Mouse (Mus musculus): ENCODE data around the gene Edc4.

Edc4 gene

GRCm38 (mm10) chr8:105856168-105856835 lies 24.4 kb upstream of the Edc4 start:
- POLR2A ChIA-PET: interaction anchor here in 3 of 4 experiments (0.6 to 3.6 kb wide), 21 partner anchors 9 to 281 kb away, joined by 3 to 37 read pairs (median 5); partner anchors contain the start of genes Pskh1 (in 2 of the 3), Ranbp10 (in 2 of the 3), Edc4 (in 1 of the 3) and Gfod2 (in 1 of the 3)
- CTCF ChIA-PET: interaction anchor here in 2 of 4 experiments (0.7 to 2.4 kb wide), 5 partner anchors 10 to 259 kb away, joined by 3 to 28 read pairs (median 4); partner anchors contain the start of gene Enkd1 (in 1 of the 2)

- POLR2A ChIA-PET: interaction anchor here in 3 of 4 experiments (0.6 to 4.7 kb wide), 10 partner anchors 9 to 135 kb away, joined by 3 to 58 read pairs (median 7); partner anchors contain the start of genes Edc4 (in 2 of the 3), Gfod2 (in 1 of the 3) and Pskh1 (in 1 of the 3)
These were observed 22.2 kb upstream of the Edc4 start for GRCm38 (mm10) chr8:105858495-105858894.

GRCm38 (mm10) chr8:105859314-105859713 lies 21.4 kb upstream of the Edc4 start:
- POLR2A ChIA-PET: interaction anchor here in 3 of 4 experiments (0.5 to 4.7 kb wide), 33 partner anchors 8 to 224 kb away, joined by 3 to 58 read pairs (median 6); partner anchors contain the start of genes Ranbp10 (in 3 of the 3), Tsnaxip1 (in 3 of the 3), Edc4 (in 2 of the 3) and Acd (in 1 of the 3)
- CTCF ChIA-PET: interaction anchor here in 2 of 4 experiments (0.6 to 1.2 kb wide), 4 partner anchors 24 to 152 kb away, joined by 3 to 9 read pairs (median 4); partner anchors contain the start of genes Ddx28 (in 1 of the 2) and Nrn1l (in 1 of the 2)

More at GRCm38 (mm10) chr8:105858495-105858894, 22.2 kb upstream of the Edc4 start:
- CTCF ChIA-PET: interaction anchor here in 2 of 4 experiments (0.6 to 1.0 kb wide), 3 partner anchors 23 to 153 kb away, joined by 3 to 9 read pairs (median 6); partner anchors contain the start of gene Ddx28 (in 1 of the 2)

- POLR2A ChIA-PET: interaction anchor here (0.5 to 4.7 kb wide), 87 partner anchors 9 to 555 kb away, joined by 3 to 58 read pairs (median 4); partner anchors contain the start of genes Pskh1 (in 4 of the 4), Edc4 (in 3 of the 4), Ranbp10 (in 3 of the 4) and Tsnaxip1 (in 3 of the 4)
- CTCF ChIA-PET: interaction anchor here in 2 of 4 experiments (0.6 to 1.6 kb wide), 11 partner anchors 9 to 345 kb away, joined by 3 to 7 read pairs (median 3); partner anchors contain the start of genes Nrn1l (in 2 of the 2), Agrp (in 1 of the 2), Ctcf (in 1 of the 2) and Pskh1 (in 1 of the 2)
These were observed 20.3 kb upstream of the Edc4 start, which contains the start of gene Nutf2 for GRCm38 (mm10) chr8:105860143-105860981. TSS of gene Nutf2 (plus strand) at chr8:105860580.

GRCm38 (mm10) chr8:105861951-105862350 lies 18.7 kb upstream of the Edc4 start:
- ChIA-PET CTCF (interaction anchor here in 3 of 4 experiments (0.6 to 1.2 kb wide), 4 partner anchors 27 to 933 kb away, joined by 3 to 5 read pairs (median 4); no protein-coding TSS in a partner anchor), POLR2A (interaction anchor here in 2 of 4 experiments (0.5 to 4.7 kb wide), 25 partner anchors 9 to 390 kb away, joined by 3 to 58 read pairs (median 6); partner anchors contain the start of genes Acd (in 2 of the 2), Edc4 (in 2 of the 2), Pard6a (in 2 of the 2) and Pskh1 (in 2 of the 2))

GRCm38 (mm10) chr8:105866364-105867029 lies 14.2 kb upstream of the Edc4 start:
- POLR2A ChIA-PET: interaction anchor here in 3 of 4 experiments (0.5 to 5.1 kb wide), 22 partner anchors 10 to 191 kb away, joined by 3 to 58 read pairs (median 4); partner anchors contain the start of genes Thap11 (in 2 of the 3), Edc4 (in 1 of the 3), Nrn1l (in 1 of the 3) and Pskh1 (in 1 of the 3)

GRCm38 (mm10) chr8:105874301-105874700 lies 6.4 kb upstream of the Edc4 start:
- ChIA-PET CTCF (no interaction called here), POLR2A (interaction anchor here in 2 of 4 experiments (0.9 to 8.4 kb wide), 12 partner anchors 9 to 75 kb away, joined by 3 to 58 read pairs (median 5); partner anchors contain the start of genes Nutf2 (in 2 of the 2), Nrn1l (in 1 of the 2), Pskh1 (in 1 of the 2) and Thap11 (in 1 of the 2))

More at GRCm38 (mm10) chr8:105866364-105867029, 14.2 kb upstream of the Edc4 start:
- CTCF ChIA-PET: interaction anchor here (0.6 to 3.0 kb wide), 16 partner anchors 11 to 152 kb away, joined by 3 to 28 read pairs (median 5); partner anchors contain the start of genes Thap11 (in 3 of the 4), Nrn1l (in 1 of the 4), Pskh1 (in 1 of the 4) and Ranbp10 (in 1 of the 4)

GRCm38 (mm10) chr8:105889756-105890465 lies 9.2 kb downstream of the Edc4 start:
- ChIA-PET CTCF (interaction anchor here (0.5 to 2.2 kb wide), 5 partner anchors 24 to 337 kb away, joined by 3 to 7 read pairs (median 3); no protein-coding TSS in a partner anchor), POLR2A (interaction anchor here in 3 of 4 experiments (0.6 to 2.4 kb wide), 14 partner anchors 10 to 307 kb away, joined by 3 to 8 read pairs (median 4); partner anchors contain the start of genes Pskh1 (in 3 of the 3) and Thap11 (in 1 of the 3))

GRCm38 (mm10) chr8:105890870-105891269 lies 10.2 kb downstream of the Edc4 start:
- ChIA-PET CTCF (interaction anchor here in 2 of 4 experiments (0.7 to 2.2 kb wide), 3 partner anchors 25 to 166 kb away, joined by 3 to 7 read pairs (median 3); no protein-coding TSS in a partner anchor), POLR2A (interaction anchor here in 3 of 4 experiments (0.5 to 1.8 kb wide), 15 partner anchors 8 to 308 kb away, joined by 3 to 8 read pairs (median 4); partner anchors contain the start of gene Pskh1 (in 3 of the 3))

GRCm38 (mm10) chr8:105892432-105892831 lies 11.8 kb downstream of the Edc4 start:
- ChIA-PET POLR2A (interaction anchor here in 3 of 4 experiments (0.5 to 4.0 kb wide), 20 partner anchors 8 to 382 kb away, joined by 3 to 19 read pairs (median 5); partner anchors contain the start of genes Nutf2 (in 3 of the 3), Edc4 (in 1 of the 3), Pskh1 (in 1 of the 3) and Ranbp10 (in 1 of the 3)), CTCF (interaction anchor here (0.6 to 3.6 kb wide), 11 partner anchors 9 to 287 kb away, joined by 3 to 23 read pairs (median 5); partner anchors contain the start of gene Ripor1 (in 1 of the 4))

GRCm38 (mm10) chr8:105893339-105893738 lies 12.7 kb downstream of the Edc4 start, which contains the start of gene Nrn1l:
TSS of gene Nrn1l (plus strand) at chr8:105893567.
- CTCF ChIA-PET: interaction anchor here (0.6 to 3.6 kb wide), 13 partner anchors 14 to 549 kb away, joined by 3 to 23 read pairs (median 3); partner anchors contain the start of gene Nutf2 (in 2 of the 4)
- POLR2A ChIA-PET: interaction anchor here in 3 of 4 experiments (0.6 to 4.0 kb wide), 26 partner anchors 8 to 318 kb away, joined by 3 to 19 read pairs (median 4); partner anchors contain the start of genes Nutf2 (in 3 of the 3), Edc4 (in 2 of the 3), Carmil2 (in 1 of the 3) and Ranbp10 (in 1 of the 3)

GRCm38 (mm10) chr8:105897801-105898480 lies 17.3 kb downstream of the Edc4 start:
- ChIA-PET POLR2A (interaction anchor here in 1 of 4 experiments (1.8 kb wide), 1 partner anchor 42 kb away, joined by 5 read pairs; no protein-coding TSS in a partner anchor), CTCF (interaction anchor here in 1 of 4 experiments (0.6 kb wide), 1 partner anchor 63 kb away, joined by 4 read pairs; no protein-coding TSS in a partner anchor)

- POLR2A ChIA-PET: interaction anchor here (0.5 to 4.4 kb wide), 110 partner anchors 8 to 1407 kb away, joined by 3 to 41 read pairs (median 4); partner anchors contain the start of genes Nutf2 (in 4 of the 4), Ranbp10 (in 3 of the 4), Acd (in 2 of the 4) and Ddx28 (in 2 of the 4)
- CTCF ChIA-PET: interaction anchor here (0.5 to 2.4 kb wide), 25 partner anchors 10 to 515 kb away, joined by 3 to 15 read pairs (median 3); partner anchors contain the start of genes Ctcf (in 1 of the 4), Nutf2 (in 1 of the 4) and Zfp90 (in 1 of the 4)
These were observed 19.7 kb downstream of the Edc4 start, which contains the start of gene Pskh1 for GRCm38 (mm10) chr8:105900180-105900940. TSS of gene Pskh1 (plus strand) at chr8:105900441.
